Mouse (Mus musculus) G1E (cell line): ENCODE data around the gene Klhdc8a.

Experiments
- CTCF ChIP-seq: IDR thresholded peaks from 2 replicates; pipeline ENCODE4 v1.5.1; 2012; ENCODE audit warnings: low read depth, low read length, inconsistent platforms, mixed read lengths
- POLR2AphosphoS5 ChIP-seq: IDR thresholded peaks from 2 replicates; pipeline ENCODE4 v1.6.1; 2012; ENCODE audit warnings: low read depth, low read length, inconsistent platforms; ENCODE audit not compliant: insufficient replicate concordance
- TAL1 ChIP-seq: conservative IDR thresholded peaks from 2 replicates; pipeline ENCODE4 v1.6.1; 2012; ENCODE audit warnings: low read depth, low read length, inconsistent platforms, mixed read lengths

- TF ChIP-seq TAL1 (no peak), CTCF (no peak), POLR2AphosphoS5 (no peak)
These were observed 38.5 kb downstream of the Klhdc8a start for GRCm38 (mm10) chr1:132336921-132337320.
